Mouse (Mus musculus): Measurements from ENCODE around the gene Zcchc17.

The Zcchc17 gene

GRCm38 (mm10) chr4:130316691-130317090, 43.1 kb downstream of the Zcchc17 start:
- DNase-seq = no peak

- DNase-seq = peak; percentile 78 to 85
Observed at GRCm38 (mm10) chr4:130315771-130316527, 43.8 kb downstream of the Zcchc17 start.

GRCm38 (mm10) chr4:130313552-130313951, 46.2 kb downstream of the Zcchc17 start:
- DNase-seq = no peak

- no peak for DNase-seq
Observed at GRCm38 (mm10) chr4:130312526-130312925, 47.2 kb downstream of the Zcchc17 start.

- no peak for DNase-seq
Observed at GRCm38 (mm10) chr4:130309254-130309653, 50.5 kb downstream of the Zcchc17 start.

GRCm38 (mm10) chr4:130308231-130309081, 51.3 kb downstream of the Zcchc17 start, which contains the start of the genes Fabp3 and Gm10570:
Gene Fabp3 (plus strand): TSS chr4:130308595.
Gene Gm10570 (minus strand): TSS chr4:130308674.
- peak; percentile 63 to 68 for DNase-seq

- DNase-seq = peak; percentile 92 to 93
Observed at GRCm38 (mm10) chr4:130307851-130308230, 51.9 kb downstream of the Zcchc17 start.

- peak; percentile 74 to 76 for DNase-seq
Observed at GRCm38 (mm10) chr4:130306796-130307630, 52.7 kb downstream of the Zcchc17 start.

- DNase-seq = no peak
Observed at GRCm38 (mm10) chr4:130304746-130305145, 55.0 kb downstream of the Zcchc17 start.

- no peak for DNase-seq
Observed at GRCm38 (mm10) chr4:130302285-130302870, 57.4 kb downstream of the Zcchc17 start.

- DNase-seq = no peak
Observed at GRCm38 (mm10) chr4:130299629-130300018, 60.1 kb downstream of the Zcchc17 start.

GRCm38 (mm10) chr4:130298877-130299628, 60.7 kb downstream of the Zcchc17 start:
- no peak for DNase-seq

GRCm38 (mm10) chr4:130297123-130297529, 62.6 kb downstream of the Zcchc17 start:
- DNase-seq = no peak

GRCm38 (mm10) chr4:130296243-130296965, 63.3 kb downstream of the Zcchc17 start:
- DNase-seq = no peak

GRCm38 (mm10) chr4:130295047-130295745, 64.5 kb downstream of the Zcchc17 start:
- no peak for DNase-seq

GRCm38 (mm10) chr4:130294513-130294912, 65.2 kb downstream of the Zcchc17 start:
- no peak for DNase-seq

- DNase-seq = peak; percentile 76 to 87
Observed at GRCm38 (mm10) chr4:130292271-130292670, 67.5 kb downstream of the Zcchc17 start.

GRCm38 (mm10) chr4:130289824-130290223, 69.9 kb downstream of the Zcchc17 start:
- no peak for DNase-seq

GRCm38 (mm10) chr4:130286531-130286930, 73.2 kb downstream of the Zcchc17 start:
- DNase-seq = no peak

GRCm38 (mm10) chr4:130283826-130284225, 75.9 kb downstream of the Zcchc17 start:
- DNase-seq = no peak

All from kidney, adult 8-10 months (tissue).